Mouse (Mus musculus) neural tube, embryonic 14.5 days (tissue): ENCODE results near the gene Kpna7. TPM values are rescaled to one million over a fixed set of nuclear protein-coding genes. Genes with fewer than 3 reads are reported as not detected.
A peak's percentile ranks its signal among the peaks of the same experiment; 100 is the strongest.
"Not testable (repeated sequence)": the region's sequence is repeated elsewhere in the genome, so short reads cannot be mapped to it uniquely, and the experiment has no call there.

Source experiments
- ATAC-seq: fragments of 200-750 bp; cut with Nextera tagmentation; 2 replicates; pipeline ENCODE4 v1.8.0; 2017; ENCODE audit warnings: low read depth, mild to moderate bottlenecking, moderate TSS enrichment, moderate library complexity
- H3K27ac ChIP-seq: fragments of 300-500 bp; sonication (generic); 2 replicates; pipeline ENCODE4 v1.5.1; 2014; ENCODE audit warnings: low read depth, mild to moderate bottlenecking, control low read depth, low read length, moderate library complexity, mixed read lengths
- H3K27me3 ChIP-seq: fragments of 300-500 bp; sonication (generic); 2 replicates; pipeline ENCODE4 v1.6.1; 2014; ENCODE audit warnings: low read length; ENCODE audit not compliant: control insufficient read depth, insufficient read depth
- H3K36me3 ChIP-seq: fragments of 300-500 bp; sonication (generic); 2 replicates; pipeline ENCODE4 v1.6.1; 2014; ENCODE audit warnings: low read length, mixed read lengths; ENCODE audit not compliant: control insufficient read depth, insufficient read depth
- H3K4me1 ChIP-seq: fragments of 300-500 bp; sonication (generic); 2 replicates; pipeline ENCODE4 v1.6.1; 2014; ENCODE audit warnings: low read length; ENCODE audit not compliant: control insufficient read depth, insufficient read depth
- H3K4me2 ChIP-seq: fragments of 300-500 bp; sonication (generic); 2 replicates; pipeline ENCODE4 v1.6.1; 2014; ENCODE audit warnings: mild to moderate bottlenecking, low read depth, low read length, control low read depth
- H3K4me3 ChIP-seq: fragments of 300-500 bp; sonication (generic); 2 replicates; pipeline ENCODE4 v1.5.1; 2014; ENCODE audit warnings: low read depth, low read length, control low read depth, mixed read lengths
- H3K9ac ChIP-seq: fragments of 300-500 bp; sonication (generic); replicated peaks from 2 replicates; pipeline ENCODE4 v1.6.1; 2014; ENCODE audit warnings: low read depth, mild to moderate bottlenecking, control low read depth, low read length, mixed read lengths
- H3K9me3 ChIP-seq: fragments of 300-500 bp; sonication (generic); 2 replicates; pipeline ENCODE4 v1.6.1; 2016; ENCODE audit warnings: low read length; ENCODE audit not compliant: control insufficient read depth
- WGBS: fragments of 180-500 bp; shearing (Covaris S2); extraction: QIAGEN DNeasy Blood & Tissue Kit; methylation state at CpG from one replicate; pipeline ENCODE4 v1.1.7; 2014; 5-methylcytosine and 5-hydroxymethylcytosine counted together
- polyA plus RNA-seq: library from polyadenylated mRNA; unstranded; fragments of >200 nt; fragmentation: Nextera tagmentation; extraction: Ambion mirVana; gene quantifications from 2 replicates; pipeline ENCODE4 v1.2.1, GENCODE M21; 2014

The Kpna7 gene
- polyA plus RNA-seq, 1 experiment from 2014 or later: not detected

GRCm38 (mm10) chr5:145089878-145090277, 6.0 kb upstream of the Kpna7 start:
- Histone ChIP-seq H3K4me3 (no peak overlapping the region), H3K9ac (no peak overlapping the region), H3K9me3 (no peaks in the 10 kb centered on the region), H3K4me1 (peaks cover 2% of the 10 kb centered on the region), H3K27ac (no peak overlapping the region), H3K27me3 (no peaks in the 10 kb centered on the region), H3K36me3 (peaks cover 24% of the 10 kb centered on the region), H3K4me2 (no peak overlapping the region)
- 96% methylated on average over 3 of the region's 3 CpGs for WGBS
- ATAC-seq: no peak

GRCm38 (mm10) chr5:145088186-145088585, 4.4 kb upstream of the Kpna7 start:
- no peak overlapping the region for H3K27ac ChIP-seq
- H3K9ac ChIP-seq: no peak overlapping the region
- no peak overlapping the region for H3K4me3 ChIP-seq
- no peak overlapping the region for H3K4me2 ChIP-seq
- peaks cover 9% of the 10 kb centered on the region for H3K4me1 ChIP-seq
- H3K36me3 ChIP-seq: peaks cover 14% of the 10 kb centered on the region
- no peaks in the 10 kb centered on the region for H3K27me3 ChIP-seq
- ATAC-seq: no peak
- WGBS: 95% methylated on average over 2 of the region's 2 CpGs
- H3K9me3 ChIP-seq: no peaks in the 10 kb centered on the region

GRCm38 (mm10) chr5:145084822-145085221, 992 bp upstream of the Kpna7 start:
- Histone ChIP-seq H3K27me3 (no peaks in the 10 kb centered on the region), H3K4me3 (peak overlapping the region; percentile 85), H3K9me3 (no peaks in the 10 kb centered on the region), H3K36me3 (no peaks in the 10 kb centered on the region), H3K4me1 (peaks cover 9% of the 10 kb centered on the region), H3K9ac (no peak overlapping the region), H3K4me2 (peak overlapping the region; percentile 87), H3K27ac (no peak overlapping the region)
- no peak for ATAC-seq
- WGBS: 67% methylated on average over 2 of the region's 2 CpGs

- Histone ChIP-seq H3K9ac (peak overlapping the region; percentile 92), H3K27ac (peak overlapping the region; percentile 84), H3K4me2 (peak overlapping the region; percentile 87), H3K4me3 (peak overlapping the region; percentile 85)
- WGBS: 58% methylated on average over 6 of the region's 6 CpGs
- H3K4me1 ChIP-seq, H3K36me3 ChIP-seq, H3K9me3 ChIP-seq, H3K27me3 ChIP-seq: not testable (repeated sequence)
- ATAC-seq: peak; percentile 38
These were observed 629 bp downstream of the Kpna7 start for GRCm38 (mm10) chr5:145083201-145083600.

- no peaks in the 10 kb centered on the region for H3K9me3 ChIP-seq
- no peak for ATAC-seq
- no peak overlapping the region for H3K9ac ChIP-seq
- no peak overlapping the region for H3K4me3 ChIP-seq
- no peaks in the 10 kb centered on the region for H3K27me3 ChIP-seq
- H3K4me1 ChIP-seq: peaks cover 9% of the 10 kb centered on the region
- H3K4me2 ChIP-seq: no peak overlapping the region
- H3K36me3 ChIP-seq: no peaks in the 10 kb centered on the region
- no peak overlapping the region for H3K27ac ChIP-seq
- WGBS: 93% methylated on average over 10 of the region's 10 CpGs
These were observed 1.8 kb downstream of the Kpna7 start for GRCm38 (mm10) chr5:145081866-145082613.

- 69% methylated on average over 3 of the region's 3 CpGs for WGBS
These were observed 8.7 kb downstream of the Kpna7 start for GRCm38 (mm10) chr5:145075081-145075480.

GRCm38 (mm10) chr5:145071342-145071741, 12.5 kb downstream of the Kpna7 start:
- no peaks in the 10 kb centered on the region for H3K9me3 ChIP-seq
- no peaks in the 10 kb centered on the region for H3K27me3 ChIP-seq
- no peaks in the 10 kb centered on the region for H3K4me1 ChIP-seq
- no peak overlapping the region for H3K4me3 ChIP-seq
- H3K9ac ChIP-seq: no peak overlapping the region
- H3K4me2 ChIP-seq: no peak overlapping the region
- no peaks in the 10 kb centered on the region for H3K36me3 ChIP-seq
- no peak overlapping the region for H3K27ac ChIP-seq
- WGBS: 53% methylated on average over 6 of the region's 6 CpGs
- no peak for ATAC-seq

More at GRCm38 (mm10) chr5:145075081-145075480, 8.7 kb downstream of the Kpna7 start:
- H3K9me3 ChIP-seq: no peaks in the 10 kb centered on the region
- H3K36me3 ChIP-seq: no peaks in the 10 kb centered on the region
- H3K4me1 ChIP-seq: no peaks in the 10 kb centered on the region
- no peak overlapping the region for H3K4me3 ChIP-seq
- H3K9ac ChIP-seq: no peak overlapping the region
- ATAC-seq: no peak
- no peaks in the 10 kb centered on the region for H3K27me3 ChIP-seq
- H3K4me2 ChIP-seq: no peak overlapping the region
- no peak overlapping the region for H3K27ac ChIP-seq

GRCm38 (mm10) chr5:145069707-145070106, 14.1 kb downstream of the Kpna7 start:
- Histone ChIP-seq H3K27me3 (no peaks in the 10 kb centered on the region), H3K9ac (no peak overlapping the region), H3K4me3 (no peak overlapping the region), H3K36me3 (no peaks in the 10 kb centered on the region), H3K27ac (no peak overlapping the region), H3K4me1 (no peaks in the 10 kb centered on the region), H3K4me2 (no peak overlapping the region), H3K9me3 (no peaks in the 10 kb centered on the region)
- ATAC-seq: peak; percentile 60; the same call in 1 of the 2 replicates
- 3% methylated on average over 5 of the region's 5 CpGs for WGBS

GRCm38 (mm10) chr5:145068863-145069262, 15.0 kb downstream of the Kpna7 start:
- Histone ChIP-seq H3K27me3 (no peaks in the 10 kb centered on the region), H3K4me3 (no peak overlapping the region), H3K27ac (no peak overlapping the region), H3K36me3 (no peaks in the 10 kb centered on the region), H3K9ac (no peak overlapping the region), H3K4me2 (no peak overlapping the region), H3K4me1 (no peaks in the 10 kb centered on the region), H3K9me3 (no peaks in the 10 kb centered on the region)
- 66% methylated on average over 3 of the region's 3 CpGs for WGBS
- no peak for ATAC-seq
